Mouse (Mus musculus) layer of hippocampus, adult 9-10 months (tissue): ENCODE measurements around the gene Slc41a2.

ENCODE experiments used
- DNase-seq: peaks from one replicate; pipeline ENCODE4 v3.0.0; 2022; ENCODE audit warnings: low spot score

Slc41a2 gene

DNA sequence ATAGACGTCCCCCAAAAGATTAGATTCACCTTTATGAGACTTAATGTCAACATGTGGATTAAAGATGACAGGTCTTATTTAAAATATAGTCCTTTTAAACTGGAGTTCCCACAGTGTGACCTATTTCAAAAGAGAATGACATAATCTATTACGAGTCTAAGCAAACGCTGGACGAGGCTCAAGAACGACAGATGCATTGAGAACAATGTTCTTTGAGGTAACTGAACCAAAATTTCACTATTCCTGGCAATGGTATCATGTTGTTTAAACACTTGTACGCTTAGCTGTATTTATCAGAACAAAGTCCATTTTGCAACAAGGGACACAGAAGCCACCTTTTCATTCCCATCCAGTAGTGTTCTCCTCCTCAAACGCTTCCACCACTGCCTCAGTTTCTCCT lies 27.3 kb downstream of the Slc41a2 start:
- DNase-seq = no peak

DNA sequence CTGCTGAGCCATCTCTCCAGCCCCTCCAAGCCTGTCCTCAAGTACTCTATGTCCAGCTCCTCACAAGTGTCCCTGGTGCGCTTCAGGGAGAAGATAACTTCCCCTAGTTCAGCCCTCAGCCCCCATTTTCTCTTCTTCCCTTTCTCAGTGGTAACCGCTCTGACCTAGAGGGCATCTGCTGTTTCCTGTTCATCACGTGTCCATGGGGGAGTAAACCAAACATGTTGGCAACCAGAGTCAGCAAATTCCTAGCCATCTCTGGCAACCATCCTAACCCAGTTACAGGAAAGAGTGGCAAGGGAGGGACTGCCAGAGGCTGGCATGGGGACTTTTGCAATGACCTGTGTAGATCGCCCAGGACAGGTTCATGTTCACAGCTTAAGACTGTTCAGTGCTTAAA lies 36.0 kb downstream of the Slc41a2 start:
- no peak for DNase-seq

DNA sequence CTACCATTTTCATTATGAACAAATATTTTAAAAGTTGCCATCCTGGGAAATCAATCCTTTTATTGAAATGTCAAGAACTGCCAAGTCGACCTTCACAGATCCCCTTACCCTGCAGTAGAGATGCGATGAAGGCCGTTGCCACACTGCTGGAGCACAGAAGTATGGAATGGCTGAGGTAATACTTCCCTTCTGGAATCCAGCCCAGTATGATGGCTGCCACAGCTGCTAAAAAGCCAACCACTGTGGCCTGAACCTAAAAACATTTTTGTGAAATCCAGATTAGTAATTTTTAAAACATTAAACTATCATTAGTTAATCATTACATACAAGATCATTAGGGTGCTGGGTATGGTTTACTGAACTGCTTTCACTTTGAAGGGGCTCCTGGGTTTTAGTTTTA lies 36.6 kb downstream of the Slc41a2 start:
- DNase-seq = no peak

DNA sequence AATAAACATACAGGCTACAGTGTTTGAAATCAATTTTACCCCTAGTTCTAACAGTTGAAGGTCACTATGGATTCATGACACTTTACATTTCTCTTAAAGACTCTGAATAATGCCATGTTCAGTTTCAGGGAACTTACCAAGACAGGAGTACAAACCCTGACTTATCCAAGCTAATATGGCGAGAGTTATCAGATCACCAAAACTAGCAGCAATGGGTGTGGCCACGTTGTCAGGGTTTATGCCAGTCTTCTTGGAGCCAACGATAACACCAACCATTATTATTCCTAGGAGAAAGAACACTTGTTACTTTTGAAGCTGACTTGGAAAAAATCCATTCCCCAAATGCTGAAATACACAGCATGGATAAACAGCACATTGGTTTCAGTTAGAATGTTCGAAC lies 40.7 kb downstream of the Slc41a2 start:
- DNase-seq = no peak

DNA sequence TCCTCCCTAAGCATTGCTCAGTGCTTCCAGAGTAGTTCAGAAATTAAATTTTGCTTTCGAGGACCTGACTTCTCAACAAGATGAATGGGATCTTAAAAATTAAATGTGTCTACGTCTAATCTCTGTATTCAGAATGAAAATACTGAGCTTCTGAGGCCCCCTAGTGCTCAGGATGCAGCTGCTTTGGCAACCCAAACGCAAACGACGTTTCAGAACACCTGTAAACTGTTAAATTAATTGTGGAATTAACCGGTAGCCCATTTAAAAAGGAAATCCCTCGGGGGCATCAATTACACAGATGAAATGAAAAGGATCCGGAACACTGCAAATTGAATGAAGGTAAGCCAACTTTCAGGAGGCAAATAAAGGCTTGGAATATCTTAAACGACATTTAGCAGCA lies 42.9 kb downstream of the Slc41a2 start:
- DNase-seq = no peak

DNA sequence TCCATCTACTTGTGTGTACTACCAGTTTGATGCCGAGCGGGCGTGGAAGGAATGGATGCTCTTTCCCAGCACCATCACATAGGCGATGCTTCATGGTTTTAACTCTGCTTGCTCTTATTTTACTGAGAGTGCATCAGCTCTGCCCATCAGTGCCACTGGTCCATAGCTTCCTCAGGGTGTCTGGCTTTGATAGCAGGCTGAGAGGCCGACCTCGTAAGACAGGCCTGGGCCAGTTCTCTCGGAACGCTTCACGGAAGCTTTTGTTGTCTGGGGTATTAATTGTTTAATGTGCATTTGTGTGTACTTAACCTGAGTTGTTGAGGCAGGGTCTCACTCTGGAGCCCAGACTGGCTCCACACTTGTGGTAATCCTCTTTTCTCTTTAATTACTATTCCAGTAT lies 44.3 kb downstream of the Slc41a2 start:
- no peak for DNase-seq

DNA sequence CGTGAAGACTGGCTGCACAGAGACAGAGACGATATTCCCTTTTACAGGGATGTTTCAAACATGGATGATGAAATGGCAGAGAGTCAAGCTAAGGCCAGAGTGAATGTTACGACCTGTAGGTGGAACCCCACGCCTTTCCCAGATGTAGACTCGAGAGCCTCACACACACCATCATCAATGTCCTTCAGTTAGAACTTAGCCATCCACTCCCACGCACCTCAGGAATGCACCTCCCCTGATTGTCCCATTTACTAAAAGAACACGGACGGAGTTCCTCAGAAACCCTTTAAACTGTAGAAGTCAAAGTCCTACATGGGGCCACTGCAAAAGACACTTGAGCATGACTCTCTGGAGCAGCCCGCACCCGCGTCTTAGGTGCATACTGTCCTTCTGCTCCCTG lies 46.0 kb downstream of the Slc41a2 start:
- no peak for DNase-seq

DNA sequence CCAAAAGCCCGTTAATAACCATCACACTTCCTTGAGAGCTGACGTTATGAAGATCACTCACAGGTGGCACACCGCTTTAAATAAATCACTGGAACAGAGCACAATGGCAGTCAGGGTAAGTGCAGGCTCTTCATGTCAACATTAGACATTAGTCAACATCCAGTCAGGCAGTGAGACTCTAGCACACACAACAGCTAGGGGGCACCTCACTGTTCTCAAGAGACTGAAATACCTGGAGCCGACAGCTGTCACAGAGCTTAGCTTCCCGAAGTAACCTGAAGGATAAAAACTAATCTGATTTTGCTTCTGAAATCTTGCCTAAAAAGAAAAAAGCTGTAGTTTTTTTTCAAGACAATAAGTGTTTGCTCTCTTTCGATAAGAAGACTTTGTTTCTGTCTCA lies 49.9 kb downstream of the Slc41a2 start:
- no peak for DNase-seq

DNA sequence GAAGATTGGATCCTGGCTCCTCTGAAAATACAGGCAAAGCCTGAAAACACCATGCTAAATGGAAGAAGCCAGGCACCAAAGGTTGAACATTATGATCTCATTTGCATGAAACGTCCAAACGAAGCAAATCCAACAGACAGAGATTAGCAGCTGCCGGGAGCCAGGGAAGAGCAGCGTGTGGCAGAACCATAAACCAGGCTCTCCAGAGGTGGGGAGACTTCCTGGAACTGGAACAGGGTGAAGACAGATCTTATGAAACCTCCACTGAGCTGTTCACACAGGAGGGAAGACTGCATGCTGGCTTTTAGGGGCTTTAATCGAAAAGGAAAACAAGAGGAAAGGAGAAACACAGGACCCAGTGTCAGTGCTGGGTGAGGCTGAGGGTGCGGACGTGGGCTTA lies 51.3 kb downstream of the Slc41a2 start:
- DNase-seq = no peak

DNA sequence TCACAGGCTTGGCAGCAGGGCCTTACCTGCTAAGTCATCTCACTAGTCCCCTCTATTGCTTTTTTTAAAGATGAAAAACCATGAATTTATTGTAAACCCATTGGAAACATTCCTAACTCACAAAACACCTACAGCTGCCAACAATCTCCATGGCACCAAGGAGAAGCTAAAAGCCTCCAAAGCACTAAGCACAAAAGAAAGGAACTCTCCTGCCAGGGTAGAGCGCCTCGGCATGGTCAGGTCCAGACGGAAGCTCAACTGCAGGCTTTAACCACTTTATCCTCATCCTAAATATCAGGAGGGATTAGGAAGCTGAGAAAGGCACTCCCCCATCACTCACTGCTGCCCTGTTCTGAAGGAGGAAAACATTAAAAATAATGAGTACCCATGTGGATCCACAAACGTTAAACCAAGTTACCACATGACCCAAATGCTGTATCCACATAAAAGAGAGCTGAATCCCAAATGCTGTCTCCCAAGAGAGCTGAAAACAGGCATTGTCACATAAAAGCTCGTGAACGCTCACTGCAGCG lies 51.9 kb downstream of the Slc41a2 start:
- no peak for DNase-seq

DNA sequence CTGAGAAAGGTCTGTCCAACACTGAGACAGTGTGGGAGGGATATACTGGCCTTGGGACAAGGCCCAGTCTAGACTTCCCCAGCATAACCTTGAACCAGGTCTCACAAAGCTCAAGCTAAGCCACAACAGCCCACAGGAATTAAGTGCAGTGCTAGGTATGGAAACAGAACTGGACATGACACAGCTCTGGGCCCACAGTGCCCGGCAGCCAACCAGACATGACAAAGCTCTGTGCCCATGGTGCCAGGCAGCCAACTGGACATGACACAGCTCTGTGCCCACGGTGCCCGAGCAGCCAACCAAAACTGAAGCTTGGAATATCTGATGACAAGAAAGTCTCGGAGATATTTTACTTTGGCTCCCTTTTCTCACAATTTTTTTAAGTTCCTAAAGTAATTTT lies 52.8 kb downstream of the Slc41a2 start:
- no peak for DNase-seq

DNA sequence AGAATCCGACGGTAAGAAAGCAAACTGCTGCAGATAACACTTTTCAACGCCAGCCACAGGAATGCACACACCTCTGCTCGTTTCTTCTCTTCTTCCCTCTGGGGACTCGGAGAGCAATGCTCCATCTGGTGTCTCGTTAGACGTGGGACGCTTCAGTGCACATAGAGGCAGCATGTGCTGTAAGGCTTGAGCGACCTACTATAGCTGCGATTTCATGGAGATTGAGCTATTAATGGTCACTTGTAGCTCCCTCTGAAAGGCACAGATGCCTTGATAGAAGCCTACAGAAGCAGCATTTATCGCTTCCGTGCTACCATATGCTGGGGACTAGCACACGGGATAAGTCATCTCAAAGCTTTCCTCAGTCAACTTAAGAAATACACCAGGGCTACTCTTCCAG lies 71.0 kb downstream of the Slc41a2 start:
- DNase-seq = no peak

DNA sequence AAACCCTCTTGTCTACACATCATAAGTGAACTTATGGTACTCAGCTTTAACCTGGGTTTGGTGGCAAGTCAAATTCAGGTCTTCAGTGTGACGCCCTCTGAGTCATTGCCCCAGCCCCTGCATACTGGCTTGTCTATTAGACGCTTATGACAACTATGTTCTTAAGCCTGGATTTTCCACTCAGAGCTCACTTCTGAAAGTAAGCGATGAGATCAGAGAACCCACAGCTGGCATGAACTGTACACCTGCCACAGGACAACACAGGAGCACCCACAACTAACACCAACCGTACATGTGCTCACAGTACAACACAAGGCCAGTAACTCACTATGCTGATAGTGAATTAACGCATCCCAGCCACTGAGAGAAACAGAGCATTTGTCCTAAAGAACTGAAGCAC lies 71.4 kb downstream of the Slc41a2 start:
- no peak for DNase-seq

DNA sequence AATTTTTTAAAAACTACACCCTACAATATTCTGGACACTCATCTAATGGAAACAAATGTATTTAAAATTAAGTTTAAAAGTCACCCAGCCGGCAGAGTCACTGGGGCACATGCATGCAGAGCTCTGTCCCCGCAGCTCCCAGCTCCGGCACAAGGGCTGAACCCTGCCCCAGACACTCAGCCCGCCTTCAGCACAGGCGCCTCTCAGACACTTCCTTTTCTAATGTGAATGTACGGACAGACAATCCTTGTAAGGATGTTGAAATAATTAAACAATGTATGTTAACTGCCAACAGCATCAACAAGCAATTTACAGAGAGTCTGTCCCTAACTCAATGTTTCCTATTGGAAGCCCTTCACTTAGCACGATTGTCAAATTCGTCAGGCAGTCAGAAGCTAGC lies 73.0 kb downstream of the Slc41a2 start:
- DNase-seq = no peak

DNA sequence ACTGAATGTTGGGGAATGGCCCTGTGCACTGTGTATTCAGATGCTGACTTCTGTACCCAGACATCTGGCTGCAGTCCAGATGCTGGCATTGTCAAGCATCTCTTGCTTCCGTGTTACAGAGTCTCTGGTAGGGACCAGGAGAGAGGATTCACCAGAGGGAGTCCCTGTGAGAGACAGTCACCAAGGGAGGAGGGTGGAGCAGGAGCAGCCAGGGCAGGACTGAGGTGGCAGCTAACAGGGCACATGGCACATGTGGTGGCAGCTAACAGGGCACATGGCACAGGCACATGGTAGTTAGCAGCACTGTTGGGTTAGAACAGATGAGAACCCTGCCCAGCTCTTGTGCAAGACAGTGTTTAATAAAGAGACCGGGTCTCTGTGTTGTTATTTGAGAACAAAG lies 73.6 kb downstream of the Slc41a2 start:
- no peak for DNase-seq

DNA sequence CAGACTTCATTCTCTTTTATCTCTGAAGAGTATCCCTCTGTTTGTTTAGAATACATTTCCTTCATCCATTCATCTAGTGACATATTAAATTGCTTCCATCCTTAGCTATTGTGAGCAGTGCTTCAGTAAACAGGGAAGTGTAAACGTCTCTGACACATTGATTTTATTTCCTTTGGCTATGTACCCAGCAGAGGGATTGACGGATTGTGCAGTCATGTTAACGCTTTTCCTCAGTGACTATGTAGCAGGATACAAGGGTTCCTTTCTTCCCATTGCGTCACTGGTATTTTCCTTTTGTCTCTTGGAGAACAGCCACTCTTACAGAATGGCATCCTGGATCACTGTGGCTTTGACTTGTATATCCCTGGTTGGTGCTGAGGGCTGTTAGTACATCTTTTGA lies 76.4 kb downstream of the Slc41a2 start:
- no peak for DNase-seq

DNA sequence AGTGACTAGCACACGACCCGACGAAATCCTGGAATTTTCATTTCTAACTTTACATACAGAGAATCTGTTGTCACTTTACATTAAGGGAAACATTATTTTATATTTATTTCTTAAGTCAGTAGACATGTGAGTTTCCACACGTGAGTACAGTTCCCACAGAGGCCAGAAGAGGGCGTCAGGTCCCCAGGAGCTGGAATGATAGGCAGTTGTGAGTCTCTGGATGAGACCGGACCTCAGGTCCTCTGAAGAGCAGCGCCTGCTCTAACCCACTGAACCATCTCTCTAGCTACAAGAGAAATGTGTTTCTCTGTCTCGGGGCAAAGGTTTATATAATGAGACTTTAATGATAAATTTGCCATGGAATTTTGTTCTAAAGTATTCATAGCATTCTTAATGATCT lies 86.3 kb downstream of the Slc41a2 start:
- DNase-seq = no peak

DNA sequence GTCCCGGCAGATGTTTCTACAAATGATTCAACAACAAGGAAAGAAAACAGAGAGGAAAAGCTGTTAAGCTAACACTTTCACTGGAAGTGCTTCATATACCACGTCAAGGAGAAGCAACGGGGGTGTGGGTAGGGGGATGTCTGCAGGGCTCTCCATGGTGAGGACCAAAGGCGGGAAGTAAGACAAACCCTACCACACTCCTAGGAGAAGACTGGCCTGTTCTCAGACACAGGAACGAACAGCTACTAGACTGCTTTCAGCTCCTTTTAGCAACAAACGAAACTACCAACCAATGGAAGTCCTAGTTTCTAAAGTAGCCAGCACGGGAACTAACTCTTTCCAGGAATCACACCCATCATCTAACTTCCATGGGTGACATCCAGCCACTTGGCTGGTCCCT lies 89.6 kb downstream of the Slc41a2 start:
- no peak for DNase-seq

DNA sequence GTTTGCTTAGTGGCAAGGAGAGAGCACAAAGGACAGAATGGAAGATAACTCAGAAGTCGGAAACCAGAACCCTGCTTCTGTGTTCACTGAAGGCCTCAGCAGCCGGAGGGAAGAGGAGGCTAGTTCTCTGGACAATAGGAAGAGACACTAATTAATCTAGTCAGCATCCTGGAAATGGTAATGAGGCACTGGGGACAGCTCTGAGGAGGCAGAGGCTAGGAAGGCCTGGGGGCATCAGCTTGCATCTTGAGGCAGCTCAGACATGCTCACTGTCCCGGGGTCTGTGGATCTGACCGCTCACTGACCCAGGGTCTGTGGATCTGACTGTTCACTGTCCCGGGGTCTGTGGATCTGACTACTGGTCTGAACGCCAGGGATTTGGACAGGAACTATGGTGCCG lies 92.0 kb downstream of the Slc41a2 start:
- DNase-seq = no peak

DNA sequence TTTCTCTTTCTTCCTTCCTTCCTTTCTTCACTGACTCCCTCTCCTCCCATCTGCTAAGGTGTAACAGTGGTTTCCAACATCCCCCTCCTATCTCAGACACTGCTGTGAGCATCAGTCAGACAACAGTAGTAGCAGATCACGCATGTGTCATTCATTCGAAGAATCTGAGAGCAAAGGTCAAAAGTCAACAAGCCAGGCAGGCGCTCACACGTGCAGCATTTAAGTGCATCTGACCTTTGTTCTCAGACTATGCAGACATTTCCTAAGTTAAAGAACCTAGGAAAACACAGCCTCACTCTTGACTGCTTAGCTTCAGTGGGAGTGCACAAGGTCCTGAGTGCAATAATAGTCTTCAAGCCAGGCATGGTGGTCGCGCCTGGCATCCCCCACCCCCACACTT lies 93.6 kb downstream of the Slc41a2 start:
- DNase-seq = no peak

DNA sequence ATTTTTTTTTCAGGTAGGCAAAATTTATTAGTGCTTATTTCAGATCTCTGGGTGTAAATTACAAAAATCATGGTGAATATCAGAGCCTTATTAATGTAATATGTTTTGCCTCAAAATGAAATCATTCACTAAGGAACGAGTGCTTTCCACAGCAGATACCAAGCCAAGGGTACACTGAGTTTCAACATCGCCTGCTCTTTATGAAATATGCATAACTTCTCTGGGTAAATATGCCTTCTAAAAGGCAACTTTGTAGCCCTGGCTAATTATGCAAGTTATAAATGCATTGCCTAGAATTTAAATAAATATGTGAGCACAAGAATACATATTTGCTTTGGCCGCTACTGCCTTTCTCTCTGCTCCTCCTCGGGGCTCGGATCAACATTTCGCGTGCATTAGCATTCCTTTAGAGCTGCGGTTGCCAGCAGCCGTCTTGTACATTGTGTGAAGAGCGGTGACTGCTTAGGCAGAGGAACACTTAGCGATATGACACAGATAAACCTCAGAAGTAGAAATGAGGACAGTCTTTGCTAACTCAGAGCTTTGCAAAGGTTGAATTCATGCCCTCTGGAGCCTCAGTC lies 95.5 kb downstream of the Slc41a2 start:
- DNase-seq = no peak

DNA sequence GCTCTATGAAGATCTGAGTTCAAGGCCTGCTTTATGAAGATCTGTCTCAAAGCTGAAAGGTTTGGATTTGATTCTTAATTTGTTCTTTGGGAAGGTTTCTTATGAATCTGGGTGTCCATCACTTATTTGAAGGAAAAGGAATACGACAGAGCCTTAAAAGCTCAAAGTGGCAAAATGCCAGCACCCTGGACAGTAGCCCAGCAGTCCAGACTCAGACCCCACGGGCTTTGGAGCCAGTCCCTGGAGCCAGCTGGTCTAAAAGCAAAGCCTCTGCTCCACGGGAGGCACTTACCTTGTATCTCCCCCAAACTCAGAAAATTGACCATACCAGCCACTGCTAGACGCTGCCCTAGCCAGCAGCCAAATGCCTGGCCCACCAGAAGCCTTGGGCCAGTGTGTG lies 103.3 kb downstream of the Slc41a2 start:
- no peak for DNase-seq

DNA sequence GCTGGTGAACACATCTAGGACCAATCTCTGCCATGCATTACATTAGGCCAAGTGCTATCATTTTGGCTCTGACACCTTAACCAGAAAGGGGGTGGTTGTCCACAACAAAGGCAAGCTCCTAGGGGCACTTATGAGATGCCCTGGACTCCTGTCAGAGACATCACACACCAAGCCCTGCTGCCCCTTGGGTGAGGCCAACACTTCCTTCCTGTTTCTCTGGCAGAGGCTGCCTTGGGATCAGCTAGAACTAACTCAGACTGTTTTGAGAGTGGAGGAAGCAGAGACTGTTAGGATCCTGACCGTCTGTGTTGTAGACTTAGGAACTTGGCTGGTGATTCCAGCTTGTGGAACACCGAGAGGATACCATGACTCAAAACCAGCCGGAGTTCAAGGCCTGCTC lies 103.7 kb downstream of the Slc41a2 start:
- no peak for DNase-seq

DNA sequence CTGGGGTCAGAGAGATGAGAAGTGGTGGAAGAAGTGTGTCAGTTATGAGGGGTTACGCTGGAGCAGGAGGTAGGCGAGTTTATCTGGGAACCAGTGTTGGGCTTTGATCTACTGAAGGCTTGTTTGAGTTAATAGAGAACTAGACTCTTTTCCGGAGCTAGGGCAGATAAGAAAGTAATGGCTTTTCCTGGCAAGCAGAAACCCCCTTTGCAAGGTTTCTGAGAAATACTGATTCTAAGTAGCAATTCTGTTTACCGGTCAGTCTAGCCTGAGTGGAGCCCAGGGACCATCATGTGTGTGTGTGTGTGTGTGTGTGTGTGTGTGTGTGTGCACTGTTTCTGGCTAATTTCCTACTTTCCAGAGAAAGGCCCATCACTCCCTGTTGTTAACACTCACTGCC lies 109.1 kb downstream of the Slc41a2 start:
- no peak for DNase-seq

DNA sequence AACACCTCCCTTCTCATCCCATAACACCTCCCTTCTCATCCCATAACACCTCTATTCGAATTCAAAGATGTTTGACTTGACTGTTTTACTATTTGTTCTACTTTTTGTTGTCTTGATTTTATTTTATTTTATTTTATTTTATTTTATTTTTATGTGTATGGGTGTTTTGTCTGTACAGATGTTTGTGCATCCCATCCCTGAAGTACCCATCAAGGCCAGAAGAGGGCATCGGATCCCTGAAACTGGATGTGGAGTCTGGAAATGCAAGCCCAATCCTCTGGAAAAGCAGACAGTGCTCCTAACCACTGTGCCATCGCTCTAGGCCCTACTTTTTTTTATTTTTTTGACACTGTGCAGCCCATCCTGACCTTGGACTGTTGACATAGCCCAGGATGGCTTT lies 112.7 kb downstream of the Slc41a2 start:
- DNase-seq = no peak
